Mouse (Mus musculus) midbrain, embryonic 11.5 days (tissue): ENCODE measurements around the gene Trpm3. TPM values are rescaled to one million over a fixed set of nuclear protein-coding genes. Genes with fewer than 3 reads are reported as not detected.

Experiments
- ATAC-seq: fragments of 200-750 bp; cut with Nextera tagmentation; 2 replicates; pipeline ENCODE4 v1.8.0; 2017; ENCODE audit warnings: moderate TSS enrichment, moderate library complexity; ENCODE audit not compliant: low FRiP score
- DNase-seq: peaks from one replicate; pipeline ENCODE4 v3.0.0; 2015; ENCODE audit warnings: low spot score; ENCODE audit errors: missing footprints
- H3K27ac ChIP-seq: fragments of 300-500 bp; sonication (generic); 2 replicates; pipeline ENCODE4 v1.5.1; 2014; ENCODE audit warnings: low read depth, low read length
- H3K27me3 ChIP-seq: fragments of 300-500 bp; sonication (generic); 2 replicates; pipeline ENCODE4 v1.6.1; 2014; ENCODE audit warnings: mild to moderate bottlenecking, low read length, moderate library complexity, mixed read lengths; ENCODE audit not compliant: control insufficient read depth, insufficient read depth
- H3K36me3 ChIP-seq: fragments of 300-500 bp; sonication (generic); 2 replicates; pipeline ENCODE4 v1.6.1; 2014; ENCODE audit warnings: mild to moderate bottlenecking, low read length, moderate library complexity, mixed read lengths; ENCODE audit not compliant: control insufficient read depth, insufficient read depth
- H3K4me1 ChIP-seq: fragments of 300-500 bp; sonication (generic); 2 replicates; pipeline ENCODE4 v1.6.1; 2014; ENCODE audit warnings: low read length; ENCODE audit not compliant: control insufficient read depth, insufficient read depth
- H3K4me2 ChIP-seq: fragments of 300-500 bp; sonication (generic); 2 replicates; pipeline ENCODE4 v1.6.1; 2014; ENCODE audit warnings: mild to moderate bottlenecking, moderate library complexity
- H3K4me3 ChIP-seq: fragments of 300-500 bp; sonication (generic); 2 replicates; pipeline ENCODE4 v1.5.1; 2014; ENCODE audit warnings: low read depth, low read length
- H3K9ac ChIP-seq: fragments of 300-500 bp; sonication (generic); 2 replicates; pipeline ENCODE4 v1.6.1; 2014; ENCODE audit warnings: low read length
- H3K9me3 ChIP-seq: fragments of 300-500 bp; sonication (generic); 2 replicates; pipeline ENCODE4 v1.6.1; 2016; ENCODE audit warnings: low read length; ENCODE audit not compliant: control insufficient read depth
- WGBS: fragments of 180-500 bp; shearing (Covaris S2); extraction: QIAGEN DNeasy Blood & Tissue Kit; methylation state at CpG from one replicate; pipeline ENCODE4 v1.1.7; 2014; 5-methylcytosine and 5-hydroxymethylcytosine counted together
- polyA plus RNA-seq: library from polyadenylated mRNA; unstranded; fragments of >200 nt; fragmentation: Nextera tagmentation; extraction: Ambion mirVana; gene quantifications from 2 replicates; pipeline ENCODE4 v1.2.1, GENCODE M21; 2014

The Trpm3 gene
- polyA plus RNA-seq, 1 experiment from 2014 or later = 4.3 TPM

DNA sequence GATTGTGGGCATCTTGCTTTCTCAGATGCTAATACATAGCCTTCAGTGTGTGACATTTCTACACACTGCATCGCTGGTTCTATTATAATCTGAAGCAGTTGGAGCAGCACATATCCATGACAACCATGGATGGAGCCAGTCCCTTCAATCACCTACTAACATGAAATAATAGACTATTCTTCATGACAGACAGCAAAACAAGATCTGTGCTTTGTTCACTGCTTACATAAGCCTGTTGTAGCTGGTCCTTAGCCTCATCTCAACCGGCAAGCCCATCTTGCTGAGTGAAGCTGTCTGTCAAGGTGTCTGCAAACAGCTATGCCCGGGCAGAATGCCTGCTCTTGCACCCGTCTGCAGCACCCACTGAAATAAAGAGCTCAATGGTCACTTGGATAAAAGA is 819.6 kb downstream of the Trpm3 start:
- 40% methylated on average over 4 of the region's 4 CpGs for WGBS
- ATAC-seq (peak; percentile 62; the same call in 1 of the 2 replicates), DNase-seq (peak; percentile 83)
- H3K9me3 ChIP-seq = no peaks in the 10 kb centered on the region
- no peaks in the 10 kb centered on the region for H3K36me3 ChIP-seq
- peaks cover 5% of the 10 kb centered on the region for H3K4me1 ChIP-seq
- H3K27me3 ChIP-seq = no peaks in the 10 kb centered on the region
- H3K4me3 ChIP-seq = no peak overlapping the region
- H3K9ac ChIP-seq = no peak overlapping the region
- H3K4me2 ChIP-seq = no peak overlapping the region
- no peak overlapping the region for H3K27ac ChIP-seq

DNA sequence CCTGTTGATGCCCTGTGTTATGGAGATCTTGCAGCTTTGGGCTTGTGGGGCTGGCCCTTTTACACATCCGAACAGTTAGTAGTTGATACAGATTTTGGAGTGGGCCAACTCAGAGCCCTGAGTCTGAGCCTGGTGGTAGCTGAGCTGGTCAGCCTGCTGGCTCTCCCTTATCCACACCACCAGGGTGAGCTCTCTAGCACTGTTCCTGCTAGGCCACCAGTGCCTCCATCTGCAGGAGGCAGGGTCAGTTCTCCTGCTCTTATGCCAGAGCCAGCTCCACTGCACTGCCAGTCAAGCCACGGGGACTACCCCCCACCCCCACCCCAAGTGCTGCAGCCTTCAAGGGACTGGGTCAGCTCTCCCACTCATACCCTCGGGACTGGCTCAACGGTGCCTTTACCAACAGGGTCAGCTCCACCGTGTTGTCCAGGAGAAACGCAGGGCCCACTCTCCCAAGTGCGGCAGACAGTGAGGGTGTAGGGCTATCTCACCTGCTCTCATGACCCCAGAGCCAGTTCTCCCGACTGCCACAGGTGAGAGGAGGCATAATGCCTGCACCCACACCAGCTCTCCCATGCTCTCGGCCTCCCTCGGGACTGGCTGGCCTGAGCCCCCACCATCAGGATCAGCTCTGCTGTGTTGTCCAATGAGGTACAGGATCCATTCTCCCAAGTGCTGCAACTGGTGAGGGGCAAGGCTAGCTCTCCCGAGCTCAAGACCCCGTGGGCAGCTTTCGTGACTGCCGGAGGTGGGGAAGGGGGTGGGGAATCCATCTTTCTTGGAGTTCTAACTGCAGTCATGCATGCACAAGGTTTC is 821.8 kb downstream of the Trpm3 start:
- DNase-seq (no peak), ATAC-seq (peak; percentile 62; the same call in 1 of the 2 replicates)
- Histone ChIP-seq H3K9ac (no peak overlapping the region), H3K36me3 (no peaks in the 10 kb centered on the region), H3K4me2 (no peak overlapping the region), H3K4me1 (peaks cover 5% of the 10 kb centered on the region), H3K27ac (no peak overlapping the region), H3K27me3 (no peaks in the 10 kb centered on the region), H3K4me3 (no peak overlapping the region), H3K9me3 (no peaks in the 10 kb centered on the region)
- 76% methylated on average over 14 of the region's 14 CpGs for WGBS

DNA sequence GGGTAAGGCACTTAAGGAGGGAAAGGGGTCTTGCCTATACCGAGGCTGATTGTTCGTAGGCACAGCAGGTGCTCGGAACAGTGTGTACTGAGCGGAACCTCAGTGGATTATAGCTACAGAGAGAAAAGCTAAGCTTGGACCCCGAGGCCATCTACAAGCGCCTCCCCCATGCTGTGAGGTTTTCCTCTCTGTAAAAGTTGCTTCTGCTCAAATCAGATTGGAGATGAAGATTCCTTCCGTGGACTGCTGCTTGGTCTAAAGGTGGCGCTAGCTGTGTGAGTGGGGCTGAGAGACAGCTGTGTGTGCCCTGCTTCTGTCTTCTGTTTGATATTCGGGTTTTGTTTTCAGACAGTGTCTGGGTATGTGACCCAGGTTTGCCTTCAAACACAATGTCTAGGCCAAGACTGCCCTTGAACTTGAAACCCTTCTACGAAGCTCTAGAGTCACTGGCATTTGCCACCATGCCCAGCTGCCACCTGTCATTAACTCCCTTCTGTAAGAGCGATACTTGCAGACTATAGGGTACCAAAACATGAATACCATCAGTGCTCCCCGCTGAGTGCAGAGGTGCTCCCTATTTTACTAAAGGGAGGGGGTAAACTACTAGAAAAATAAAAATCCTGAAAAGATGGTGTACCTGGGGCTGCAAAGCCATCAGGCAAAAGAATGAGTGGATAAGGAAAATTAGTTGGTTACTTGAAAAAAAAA is 823.3 kb downstream of the Trpm3 start:
- Histone ChIP-seq H3K36me3 (no peaks in the 10 kb centered on the region), H3K27ac (no peak overlapping the region), H3K27me3 (no peaks in the 10 kb centered on the region), H3K4me3 (no peak overlapping the region), H3K4me1 (peaks cover 5% of the 10 kb centered on the region), H3K9me3 (no peaks in the 10 kb centered on the region), H3K9ac (no peak overlapping the region), H3K4me2 (no peak overlapping the region)
- DNase-seq (peak; percentile 79), ATAC-seq (no peak)
- WGBS = 37% methylated on average over 12 of the region's 12 CpGs

DNA sequence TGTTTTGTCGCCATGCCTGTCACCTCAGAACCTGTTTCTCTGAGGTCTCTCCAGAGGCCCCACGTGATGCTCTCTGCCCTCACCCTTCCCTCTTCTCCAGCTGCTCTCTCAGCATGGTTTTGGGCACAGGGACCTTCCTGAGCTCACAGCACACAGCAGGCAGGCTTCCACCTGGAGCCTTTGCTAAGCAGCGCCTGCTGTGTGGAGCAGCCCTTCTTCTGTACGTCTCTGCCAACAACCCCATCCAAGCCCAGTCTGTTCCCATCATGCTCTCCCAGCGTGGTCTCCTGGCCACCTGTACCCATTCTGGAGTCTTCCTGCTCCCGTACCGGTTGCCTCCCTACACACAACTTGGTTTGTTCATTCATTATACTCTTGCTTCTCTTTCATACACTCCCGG is 823.9 kb downstream of the Trpm3 start:
- Histone ChIP-seq H3K4me1 (peaks cover 5% of the 10 kb centered on the region), H3K4me2 (no peak overlapping the region), H3K27ac (no peak overlapping the region), H3K27me3 (no peaks in the 10 kb centered on the region), H3K36me3 (no peaks in the 10 kb centered on the region), H3K4me3 (no peak overlapping the region), H3K9me3 (no peaks in the 10 kb centered on the region), H3K9ac (no peak overlapping the region)
- DNase-seq = no peak
- no peak for ATAC-seq
- WGBS = 51% methylated on average over 8 of the region's 8 CpGs

DNA sequence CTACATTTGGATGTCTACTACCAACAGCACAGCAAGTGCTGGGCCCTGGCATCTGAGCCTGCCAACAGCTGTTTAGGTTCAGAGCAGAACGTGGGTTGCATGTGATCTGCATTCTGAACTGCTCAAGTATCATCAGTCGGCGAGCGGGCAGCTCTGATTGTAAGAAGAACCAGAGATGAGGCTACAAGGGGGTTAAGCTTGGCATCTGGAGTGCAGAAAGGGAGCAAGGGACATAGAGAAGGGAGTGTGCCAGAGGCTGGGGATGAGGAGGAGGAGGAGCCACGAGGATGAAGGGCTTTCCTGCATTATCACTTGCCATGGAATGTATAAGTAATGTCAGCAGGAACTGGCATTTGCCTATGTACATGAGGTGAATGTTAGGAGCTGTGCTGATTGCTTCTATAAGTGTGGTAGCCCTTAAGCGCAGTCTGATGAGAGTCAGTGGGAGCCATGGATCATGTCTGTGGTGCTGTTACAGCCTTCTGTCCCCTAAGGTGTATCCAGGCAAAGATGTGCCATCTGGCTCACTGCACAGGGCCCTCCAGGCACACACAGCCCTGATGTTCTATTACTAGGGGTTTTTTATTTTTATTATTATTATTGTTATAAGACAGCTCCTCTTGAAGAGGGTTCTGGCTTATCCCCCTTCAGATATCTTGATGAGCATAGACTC is 825.0 kb downstream of the Trpm3 start:
- H3K36me3 ChIP-seq = no peaks in the 10 kb centered on the region
- peaks cover 5% of the 10 kb centered on the region; the same call in 1 of the 2 replicates for H3K4me1 ChIP-seq
- no peak overlapping the region for H3K27ac ChIP-seq
- H3K4me2 ChIP-seq = no peak overlapping the region
- WGBS = 84% methylated on average over 6 of the region's 6 CpGs
- DNase-seq (no peak), ATAC-seq (no peak)
- no peaks in the 10 kb centered on the region for H3K9me3 ChIP-seq
- H3K4me3 ChIP-seq = no peak overlapping the region
- H3K9ac ChIP-seq = no peak overlapping the region
- H3K27me3 ChIP-seq = no peaks in the 10 kb centered on the region

DNA sequence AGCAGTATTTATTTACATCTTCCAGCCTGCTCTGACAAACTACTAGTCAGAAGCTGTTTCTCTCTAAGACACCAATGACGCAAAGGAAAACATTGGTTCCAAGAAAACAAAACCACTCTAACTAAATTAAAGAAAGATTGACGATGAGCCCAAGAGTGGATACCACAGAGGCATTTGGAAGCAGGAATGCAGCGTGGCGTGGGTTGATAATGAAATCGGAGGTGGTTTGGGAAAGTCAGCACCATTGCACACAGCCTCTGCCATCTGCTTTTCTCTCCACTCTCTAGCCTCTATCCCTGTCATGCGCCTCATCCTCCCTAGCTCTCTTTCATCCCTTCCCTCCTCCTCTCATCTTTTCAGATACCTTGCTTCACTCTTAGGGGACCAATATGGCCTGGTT is 826.6 kb downstream of the Trpm3 start:
- Histone ChIP-seq H3K4me2 (no peak overlapping the region), H3K27ac (no peak overlapping the region), H3K9me3 (no peaks in the 10 kb centered on the region), H3K27me3 (no peaks in the 10 kb centered on the region), H3K4me1 (peaks cover 5% of the 10 kb centered on the region; the same call in 1 of the 2 replicates), H3K36me3 (no peaks in the 10 kb centered on the region), H3K4me3 (no peak overlapping the region), H3K9ac (no peak overlapping the region)
- ATAC-seq (no peak), DNase-seq (no peak)
- 90% methylated on average over 6 of the region's 6 CpGs for WGBS

DNA sequence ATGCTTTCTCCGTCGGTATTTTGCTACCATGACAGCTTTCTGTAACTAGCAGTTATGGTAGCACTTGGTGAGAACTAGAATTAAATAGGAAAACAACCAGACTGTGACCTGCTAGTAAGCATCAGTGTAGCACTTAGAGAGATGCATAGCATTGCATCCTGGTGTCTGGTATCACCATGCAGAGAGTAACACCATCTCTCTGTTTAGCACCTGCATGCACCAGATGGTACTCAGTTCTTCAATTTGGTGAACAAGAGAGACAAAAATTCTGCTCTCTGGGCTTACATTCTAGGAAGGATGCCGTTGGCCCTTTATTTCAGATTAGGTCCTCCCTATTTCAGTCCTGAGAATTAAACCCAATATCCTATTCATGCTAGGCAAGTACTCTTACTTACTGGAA is 834.4 kb downstream of the Trpm3 start:
- ATAC-seq = no peak
- WGBS = 85% methylated on average over 3 of the region's 3 CpGs
- H3K36me3 ChIP-seq = no peaks in the 10 kb centered on the region

DNA sequence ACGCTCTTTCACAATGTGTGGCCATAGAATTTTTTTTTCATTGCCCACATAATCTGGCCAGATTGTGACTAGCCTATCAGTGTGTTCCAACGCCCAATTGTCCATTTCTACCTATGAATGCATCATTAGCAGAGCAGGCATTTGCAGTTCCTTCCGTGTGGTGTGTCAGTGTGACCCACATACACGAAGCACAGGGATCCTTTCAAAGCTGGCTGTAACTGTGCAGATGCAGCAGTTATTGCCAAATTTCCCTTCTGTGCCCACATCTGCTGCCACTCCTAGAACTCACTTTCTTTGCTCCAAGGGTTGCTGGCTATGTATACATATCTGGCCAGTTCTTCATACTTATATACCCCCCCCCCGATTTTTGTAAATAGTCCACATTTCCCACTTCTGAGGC is 834.9 kb downstream of the Trpm3 start:
- Histone ChIP-seq H3K36me3 (no peaks in the 10 kb centered on the region), H3K27me3 (no peaks in the 10 kb centered on the region), H3K27ac (no peak overlapping the region), H3K4me3 (no peak overlapping the region), H3K9me3 (no peaks in the 10 kb centered on the region), H3K9ac (no peak overlapping the region), H3K4me1 (no peaks in the 10 kb centered on the region), H3K4me2 (no peak overlapping the region)
- WGBS = 89% methylated on average over 5 of the region's 5 CpGs
- no peak for ATAC-seq
- DNase-seq = no peak

More for the DNA sequence above, 834.4 kb downstream of the Trpm3 start:
- DNase-seq = no peak
- Histone ChIP-seq H3K4me2 (no peak overlapping the region), H3K27ac (no peak overlapping the region), H3K9me3 (no peaks in the 10 kb centered on the region), H3K4me3 (no peak overlapping the region), H3K9ac (no peak overlapping the region), H3K27me3 (no peaks in the 10 kb centered on the region), H3K4me1 (no peaks in the 10 kb centered on the region)

DNA sequence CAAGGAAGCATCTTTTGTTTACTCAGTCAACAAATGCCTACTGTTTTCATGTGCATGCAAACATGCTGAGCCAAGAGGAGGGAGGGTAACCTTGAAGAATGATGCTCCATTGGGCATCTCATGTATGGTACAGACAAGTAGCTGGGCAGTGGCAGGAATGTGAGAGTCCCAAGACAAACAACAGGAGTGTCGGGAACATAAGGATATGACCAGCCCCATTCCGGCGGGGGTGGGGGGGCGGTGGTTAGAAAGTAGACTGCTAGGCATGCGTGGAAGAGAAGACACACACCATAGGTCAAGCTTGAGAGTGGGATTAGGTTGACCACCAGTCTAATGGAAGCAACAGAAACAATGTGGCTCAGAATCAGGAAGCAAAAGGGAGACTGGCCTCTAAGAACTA is 837.0 kb downstream of the Trpm3 start:
- H3K4me1 ChIP-seq = no peaks in the 10 kb centered on the region
- no peak overlapping the region for H3K4me3 ChIP-seq
- ATAC-seq (no peak), DNase-seq (no peak)
- no peaks in the 10 kb centered on the region for H3K36me3 ChIP-seq
- no peaks in the 10 kb centered on the region for H3K27me3 ChIP-seq
- no peak overlapping the region for H3K4me2 ChIP-seq
- 91% methylated on average over 5 of the region's 5 CpGs for WGBS
- no peak overlapping the region for H3K27ac ChIP-seq
- no peaks in the 10 kb centered on the region for H3K9me3 ChIP-seq
- no peak overlapping the region for H3K9ac ChIP-seq
